Mouse (Mus musculus) layer of hippocampus, adult 9-10 months (tissue): Measurements from ENCODE around the gene Tfe3.

Experiments used
- DNase-seq: peaks from one replicate; pipeline ENCODE4 v3.0.0; 2022; ENCODE audit warnings: low spot score

The Tfe3 gene

GRCm38 (mm10) chrX:7821865-7822779, 59.8 kb downstream of the Tfe3 start, which contains the start of gene Kcnd1:
Kcnd1 (plus strand) TSS chrX:7822289.
- DNase-seq: no peak
